Mouse (Mus musculus): ENCODE measurements around the gene Yae1d1. TPM values are rescaled to one million over a fixed set of nuclear protein-coding genes. Genes with fewer than 3 reads are reported as not detected.
A peak's percentile ranks its signal among the peaks of the same experiment; 100 is the strongest.

The Yae1d1 gene
- 94.8 and 97.8 TPM in 2 replicates for polyA plus RNA-seq (2014; fragmentation: Nextera tagmentation; extraction: Ambion mirVana)

DNA sequence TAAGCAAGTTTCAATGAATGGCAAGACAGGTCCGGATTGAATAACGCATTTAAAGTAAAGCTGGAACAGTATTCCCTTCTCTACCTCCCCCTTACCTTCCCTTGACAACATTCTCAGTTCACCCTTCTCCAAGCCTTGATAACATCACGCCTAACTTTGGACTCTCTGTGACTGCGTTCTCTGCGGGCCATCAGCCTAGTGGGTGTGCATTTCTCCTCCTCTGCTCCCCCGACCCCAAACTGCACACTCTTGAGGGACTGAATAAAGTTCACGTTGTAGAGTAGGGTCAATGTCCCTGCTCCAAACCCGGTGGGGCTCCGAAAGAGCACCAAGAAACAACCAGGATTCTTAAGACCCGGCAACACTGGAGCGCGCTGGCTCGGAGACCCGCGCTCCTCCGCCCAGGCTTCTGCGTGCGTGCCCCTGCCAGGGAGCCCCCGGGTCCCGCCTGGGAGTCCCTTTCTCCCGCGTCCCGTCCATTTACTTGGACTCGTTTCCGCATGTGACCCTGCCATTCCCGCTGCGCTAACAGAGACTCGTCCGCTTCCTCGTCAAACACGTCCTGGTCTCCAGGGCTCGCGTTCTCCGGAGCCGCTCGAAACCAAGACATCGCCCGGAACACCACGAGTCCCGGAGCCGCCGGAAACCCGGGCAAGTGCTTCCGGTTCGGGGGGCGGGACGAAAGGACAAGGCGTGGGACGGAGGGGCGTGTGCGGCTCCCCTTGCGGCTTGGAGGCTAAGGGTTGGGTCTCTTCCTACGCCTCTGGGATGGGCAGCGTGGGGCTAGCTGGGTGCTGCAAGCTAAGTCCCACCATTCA, at the start of gene Yae1d1:
Gene Yae1d1 (minus strand): TSS at position 653 of the 818 bp plus-strand sequence.
- WGBS, result 1% methylated on average over 54 of the region's 54 CpGs
- peak within 1 kb of the TSS; percentile 78 for H3K4me2 ChIP-seq (ENCODE audit: low read length)
- ATAC-seq, result peak; percentile 100

GRCm38 (mm10) chr13:18038814-18039213, 45.7 kb upstream of the Yae1d1 start:
- no peak overlapping the region for H3K27ac ChIP-seq (ENCODE audit: low read depth, low read length)
- WGBS, result 75% methylated on average over 2 of the region's 2 CpGs
- no peaks in the 10 kb centered on the region for H3K27me3 ChIP-seq (replicated peaks; ENCODE audit: control insufficient read depth, insufficient read depth, low read length)
- H3K4me3 ChIP-seq (ENCODE audit: low read depth, low read length), result no peak overlapping the region
- no peaks in the 10 kb centered on the region for H3K9me3 ChIP-seq (replicated peaks; ENCODE audit: control insufficient read depth, low read length)
- H3K4me2 ChIP-seq (ENCODE audit: low read length), result no peak overlapping the region
- H3K9ac ChIP-seq (ENCODE audit: low read length), result no peak overlapping the region
- H3K4me1 ChIP-seq (ENCODE audit: control insufficient read depth, insufficient read depth, low read length), result no peaks in the 10 kb centered on the region
- no peaks in the 10 kb centered on the region for H3K36me3 ChIP-seq (ENCODE audit: control insufficient read depth, insufficient read depth, low read length)
- DNase-seq (ENCODE audit: low spot score) (no peak), ATAC-seq (no peak)

More for the DNA sequence above, at the start of gene Yae1d1:
- H3K27ac ChIP-seq (ENCODE audit: low read depth, low read length), result peak within 1 kb of the TSS; percentile 71
- H3K4me3 ChIP-seq (ENCODE audit: low read depth, low read length), result peak within 1 kb of the TSS; percentile 59
- peak; percentile 93 for DNase-seq (ENCODE audit: low spot score)
- peaks cover 6% of the 10 kb centered on the region; the same call in 1 of the 2 replicates for H3K4me1 ChIP-seq (ENCODE audit: control insufficient read depth, insufficient read depth, low read length)
- H3K9ac ChIP-seq (ENCODE audit: low read length), result peak within 1 kb of the TSS; percentile 69
- no peaks in the 10 kb centered on the region for H3K27me3 ChIP-seq (replicated peaks; ENCODE audit: control insufficient read depth, insufficient read depth, low read length)
- H3K36me3 ChIP-seq (ENCODE audit: control insufficient read depth, insufficient read depth, low read length), result 0 out of 2 replicates have a peak, but pooled peaks cover 6% of the 10 kb centered on the region
- H3K9me3 ChIP-seq (replicated peaks; ENCODE audit: control insufficient read depth, low read length), result no peaks in the 10 kb centered on the region

GRCm38 (mm10) chr13:18016604-18017003, 23.5 kb upstream of the Yae1d1 start:
- Histone ChIP-seq H3K4me3 (ENCODE audit: low read depth, low read length) (no peak overlapping the region), H3K36me3 (ENCODE audit: control insufficient read depth, insufficient read depth, low read length) (no peaks in the 10 kb centered on the region), H3K9me3 (replicated peaks; ENCODE audit: control insufficient read depth, low read length) (no peaks in the 10 kb centered on the region), H3K4me2 (ENCODE audit: low read length) (no peak overlapping the region), H3K9ac (ENCODE audit: low read length) (no peak overlapping the region), H3K27ac (ENCODE audit: low read depth, low read length) (no peak overlapping the region), H3K4me1 (ENCODE audit: control insufficient read depth, insufficient read depth, low read length) (no peaks in the 10 kb centered on the region), H3K27me3 (replicated peaks; ENCODE audit: control insufficient read depth, insufficient read depth, low read length) (no peaks in the 10 kb centered on the region)
- no peak for ATAC-seq
- no peak for DNase-seq (ENCODE audit: low spot score)
- WGBS, result 73% methylated on average over 3 of the region's 3 CpGs

- 83% methylated on average over 6 of the region's 6 CpGs for WGBS
- Histone ChIP-seq H3K9ac (ENCODE audit: low read length) (no peak overlapping the region), H3K27ac (ENCODE audit: low read depth, low read length) (no peak overlapping the region)
Observed at GRCm38 (mm10) chr13:18013205-18013604, 20.1 kb upstream of the Yae1d1 start.

DNA sequence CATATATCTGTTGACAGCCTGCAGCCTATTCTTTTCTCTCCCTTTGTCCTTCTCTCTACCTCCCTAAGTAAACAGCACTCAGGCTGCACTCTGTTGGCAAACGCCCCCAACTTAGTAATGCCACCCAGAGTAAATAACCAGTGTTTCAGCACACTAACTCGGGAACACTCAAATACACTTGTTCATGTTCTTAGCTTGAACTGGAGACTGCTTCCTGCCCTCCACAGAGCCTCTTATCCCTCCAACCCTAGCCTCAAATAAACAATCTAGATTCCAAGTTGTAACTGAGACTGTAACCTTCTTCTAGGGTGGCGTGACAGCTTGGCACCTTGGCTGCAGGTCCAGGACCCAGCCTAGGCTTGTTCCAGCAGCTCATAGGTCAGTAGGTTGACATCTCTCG, 17.9 kb upstream of the Yae1d1 start:
- DNase-seq (ENCODE audit: low spot score), result no peak
- Histone ChIP-seq H3K9ac (ENCODE audit: low read length) (no peak overlapping the region), H3K4me1 (ENCODE audit: control insufficient read depth, insufficient read depth, low read length) (no peaks in the 10 kb centered on the region), H3K27me3 (replicated peaks; ENCODE audit: control insufficient read depth, insufficient read depth, low read length) (no peaks in the 10 kb centered on the region), H3K4me2 (ENCODE audit: low read length) (no peak overlapping the region), H3K4me3 (ENCODE audit: low read depth, low read length) (no peak overlapping the region), H3K36me3 (ENCODE audit: control insufficient read depth, insufficient read depth, low read length) (no peaks in the 10 kb centered on the region), H3K27ac (ENCODE audit: low read depth, low read length) (no peak overlapping the region), H3K9me3 (replicated peaks; ENCODE audit: control insufficient read depth, low read length) (no peaks in the 10 kb centered on the region)
- 85% methylated on average over 4 of the region's 4 CpGs for WGBS
- no peak for ATAC-seq

More at GRCm38 (mm10) chr13:18013205-18013604, 20.1 kb upstream of the Yae1d1 start:
- no peaks in the 10 kb centered on the region for H3K27me3 ChIP-seq (replicated peaks; ENCODE audit: control insufficient read depth, insufficient read depth, low read length)
- H3K4me2 ChIP-seq (ENCODE audit: low read length), result no peak overlapping the region
- H3K4me1 ChIP-seq (ENCODE audit: control insufficient read depth, insufficient read depth, low read length), result no peaks in the 10 kb centered on the region
- H3K9me3 ChIP-seq (replicated peaks; ENCODE audit: control insufficient read depth, low read length), result no peaks in the 10 kb centered on the region
- no peaks in the 10 kb centered on the region for H3K36me3 ChIP-seq (ENCODE audit: control insufficient read depth, insufficient read depth, low read length)
- DNase-seq (ENCODE audit: low spot score) (no peak), ATAC-seq (no peak)
- H3K4me3 ChIP-seq (ENCODE audit: low read depth, low read length), result no peak overlapping the region

GRCm38 (mm10) chr13:17993515-17993847, 332 bp upstream of the Yae1d1 start:
- Histone ChIP-seq H3K4me3 (ENCODE audit: low read depth, low read length) (peak overlapping the region; percentile 59), H3K9me3 (replicated peaks; ENCODE audit: control insufficient read depth, low read length) (no peaks in the 10 kb centered on the region), H3K27me3 (replicated peaks; ENCODE audit: control insufficient read depth, insufficient read depth, low read length) (no peaks in the 10 kb centered on the region), H3K36me3 (ENCODE audit: control insufficient read depth, insufficient read depth, low read length) (0 out of 2 replicates have a peak, but pooled peaks cover 6% of the 10 kb centered on the region), H3K4me1 (ENCODE audit: control insufficient read depth, insufficient read depth, low read length) (peaks cover 6% of the 10 kb centered on the region; the same call in 1 of the 2 replicates), H3K9ac (ENCODE audit: low read length) (peak overlapping the region; percentile 69), H3K4me2 (ENCODE audit: low read length) (peak overlapping the region; percentile 78), H3K27ac (ENCODE audit: low read depth, low read length) (no peak overlapping the region)
- WGBS, result 37% methylated on average over 7 of the region's 7 CpGs
- ATAC-seq (no peak; the same call in 1 of the 2 replicates), DNase-seq (ENCODE audit: low spot score) (no peak)

DNA sequence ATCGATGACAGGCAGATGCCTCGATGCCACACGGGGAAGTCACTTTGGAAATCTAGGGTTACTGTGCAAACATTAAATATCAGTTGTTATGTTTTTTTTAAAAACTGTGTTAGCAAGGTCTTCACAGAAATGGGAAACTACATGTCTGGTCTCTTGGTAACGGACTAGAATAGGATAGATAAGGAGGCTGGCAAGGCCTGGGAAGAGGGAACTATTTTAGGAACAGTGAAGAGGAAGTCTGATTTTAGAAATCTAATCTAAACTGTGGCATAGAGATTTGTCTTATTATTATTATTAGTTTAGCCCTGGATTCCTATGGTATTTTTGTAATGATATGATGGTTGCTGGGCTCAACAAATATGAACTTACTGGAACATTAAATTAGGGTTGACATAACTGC, 1.1 kb downstream of the Yae1d1 start:
- H3K9ac ChIP-seq (ENCODE audit: low read length), result no peak overlapping the region
- no peaks in the 10 kb centered on the region for H3K9me3 ChIP-seq (replicated peaks; ENCODE audit: control insufficient read depth, low read length)
- peak overlapping the region; percentile 59 for H3K4me3 ChIP-seq (ENCODE audit: low read depth, low read length)
- WGBS, result 87% methylated on average over 4 of the region's 4 CpGs
- H3K4me2 ChIP-seq (ENCODE audit: low read length), result peak overlapping the region; percentile 78
- H3K27ac ChIP-seq (ENCODE audit: low read depth, low read length), result no peak overlapping the region
- no peaks in the 10 kb centered on the region for H3K27me3 ChIP-seq (replicated peaks; ENCODE audit: control insufficient read depth, insufficient read depth, low read length)
- H3K36me3 ChIP-seq (ENCODE audit: control insufficient read depth, insufficient read depth, low read length), result peaks cover 15% of the 10 kb centered on the region
- H3K4me1 ChIP-seq (ENCODE audit: control insufficient read depth, insufficient read depth, low read length), result peaks cover 6% of the 10 kb centered on the region; the same call in 1 of the 2 replicates
- ATAC-seq, result no peak
- DNase-seq (ENCODE audit: low spot score), result no peak

DNA sequence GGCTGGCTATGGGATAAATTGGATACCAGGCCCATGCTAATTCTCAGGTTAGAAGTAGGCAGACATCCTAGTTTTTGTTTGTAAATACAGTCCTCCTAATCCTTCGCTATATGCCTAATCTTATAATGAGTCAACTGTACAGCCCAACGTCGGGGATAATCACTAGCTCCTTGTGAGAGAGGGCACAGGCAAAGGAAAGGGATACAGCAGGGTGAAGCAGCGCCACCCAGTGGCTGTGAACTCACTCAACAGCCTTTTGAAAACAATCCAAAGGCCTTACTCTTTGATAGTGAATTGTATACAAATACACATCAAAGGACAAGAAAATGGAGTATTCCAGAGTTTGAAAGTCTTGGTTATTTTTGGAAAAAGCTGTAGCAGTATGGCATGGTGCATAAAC, 10.0 kb downstream of the Yae1d1 start:
- WGBS, result 54% methylated on average over 4 of the region's 4 CpGs
- H3K4me2 ChIP-seq (ENCODE audit: low read length), result no peak overlapping the region
- no peak overlapping the region for H3K9ac ChIP-seq (ENCODE audit: low read length)
- peaks cover 48% of the 10 kb centered on the region for H3K36me3 ChIP-seq (ENCODE audit: control insufficient read depth, insufficient read depth, low read length)
- H3K4me1 ChIP-seq (ENCODE audit: control insufficient read depth, insufficient read depth, low read length), result no peaks in the 10 kb centered on the region
- H3K9me3 ChIP-seq (replicated peaks; ENCODE audit: control insufficient read depth, low read length), result no peaks in the 10 kb centered on the region
- H3K4me3 ChIP-seq (ENCODE audit: low read depth, low read length), result no peak overlapping the region
- DNase-seq (ENCODE audit: low spot score) (peak; percentile 48), ATAC-seq (peak; percentile 54)
- H3K27me3 ChIP-seq (replicated peaks; ENCODE audit: control insufficient read depth, insufficient read depth, low read length), result no peaks in the 10 kb centered on the region
- no peak overlapping the region for H3K27ac ChIP-seq (ENCODE audit: low read depth, low read length)

GRCm38 (mm10) chr13:17982634-17983033, 10.5 kb downstream of the Yae1d1 start:
- Histone ChIP-seq H3K4me1 (ENCODE audit: control insufficient read depth, insufficient read depth, low read length) (no peaks in the 10 kb centered on the region), H3K9ac (ENCODE audit: low read length) (no peak overlapping the region)
- 91% methylated on average over 5 of the region's 5 CpGs for WGBS

More at GRCm38 (mm10) chr13:17982634-17983033, 10.5 kb downstream of the Yae1d1 start:
- H3K27ac ChIP-seq (ENCODE audit: low read depth, low read length), result no peak overlapping the region
- H3K27me3 ChIP-seq (replicated peaks; ENCODE audit: control insufficient read depth, insufficient read depth, low read length), result no peaks in the 10 kb centered on the region
- H3K36me3 ChIP-seq (ENCODE audit: control insufficient read depth, insufficient read depth, low read length), result peaks cover 45% of the 10 kb centered on the region
- H3K4me2 ChIP-seq (ENCODE audit: low read length), result no peak overlapping the region
- H3K9me3 ChIP-seq (replicated peaks; ENCODE audit: control insufficient read depth, low read length), result no peaks in the 10 kb centered on the region
- no peak for DNase-seq (ENCODE audit: low spot score)
- H3K4me3 ChIP-seq (ENCODE audit: low read depth, low read length), result no peak overlapping the region
- no peak for ATAC-seq

Data from forebrain, embryonic 14.5 days (tissue).